Mouse (Mus musculus): ENCODE data around the gene Cldn10. TPM values are rescaled to one million over a fixed set of nuclear protein-coding genes. Genes with fewer than 3 reads are reported as not detected.

The Cldn10 gene
- polyA plus RNA-seq, 1 experiment = 0.31 TPM

DNA sequence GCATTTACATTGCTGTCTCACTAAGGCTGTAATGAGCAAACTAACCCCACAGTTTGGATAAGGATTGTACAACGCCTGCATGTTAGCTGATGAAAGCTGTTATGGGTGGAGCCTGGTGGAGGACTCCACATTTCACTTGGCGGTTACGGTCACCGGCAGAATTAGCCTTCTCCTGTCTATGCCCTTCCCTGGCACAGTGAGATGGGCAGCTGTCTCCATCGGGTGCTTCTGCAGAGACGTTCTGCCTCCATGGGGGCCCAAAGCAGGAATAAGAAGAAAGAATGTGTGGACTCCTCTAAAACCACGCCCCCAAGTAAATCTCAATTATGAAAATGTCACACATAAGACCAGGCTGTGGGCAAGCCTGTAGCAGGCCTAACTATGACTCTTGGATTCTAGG, 21.8 kb upstream of the Cldn10 start:
- DNase-seq (ENCODE audit: low read depth) = no peak

DNA sequence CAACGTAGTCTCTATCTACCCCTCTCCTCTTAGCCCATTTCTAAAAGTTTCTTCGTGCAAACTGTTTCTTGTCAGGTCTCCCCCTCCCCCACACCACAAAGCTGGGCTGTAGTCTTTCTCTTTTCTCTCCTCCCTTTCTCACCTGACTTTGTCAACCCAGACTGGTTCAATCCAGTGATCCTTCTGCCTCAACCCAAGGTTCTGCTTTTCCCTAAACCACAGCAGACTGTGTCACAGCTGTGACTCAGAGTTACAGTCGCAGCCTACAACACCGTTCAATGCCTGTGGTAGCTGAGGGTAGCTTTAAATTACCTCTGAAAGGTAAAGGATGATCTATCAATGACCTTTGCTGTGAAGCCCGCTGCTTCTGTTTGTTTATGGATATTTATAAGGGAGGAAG, 21.3 kb upstream of the Cldn10 start:
- DNase-seq (ENCODE audit: low read depth) = no peak
- TF ChIP-seq POLR2A (IDR thresholded peaks at IDR 0.05; ENCODE audit: borderline replicate concordance, extremely low read depth, insufficient read depth, insufficient read length, poor library complexity, severe bottlenecking) (no peak), CTCF (IDR thresholded peaks at IDR 0.05; ENCODE audit: borderline replicate concordance, extremely low read depth, insufficient read depth, insufficient read length) (no peak)

More for the DNA sequence above, 21.8 kb upstream of the Cldn10 start:
- no peak for TF ChIP-seq CTCF (IDR thresholded peaks at IDR 0.05; ENCODE audit: borderline replicate concordance, extremely low read depth, insufficient read depth, insufficient read length)
- no peak for TF ChIP-seq POLR2A (IDR thresholded peaks at IDR 0.05; ENCODE audit: borderline replicate concordance, extremely low read depth, insufficient read depth, insufficient read length, poor library complexity, severe bottlenecking)

- peak; percentile 90 for DNase-seq (ENCODE audit: low read depth)
- TF ChIP-seq CTCF (IDR thresholded peaks at IDR 0.05; ENCODE audit: borderline replicate concordance, extremely low read depth, insufficient read depth, insufficient read length) = peak; percentile 99
- TF ChIP-seq POLR2A (IDR thresholded peaks at IDR 0.05; ENCODE audit: borderline replicate concordance, extremely low read depth, insufficient read depth, insufficient read length, poor library complexity, severe bottlenecking) = no peak
Measured at GRCm38 (mm10) chr14:118767673-118768353, 19.9 kb upstream of the Cldn10 start.

DNA sequence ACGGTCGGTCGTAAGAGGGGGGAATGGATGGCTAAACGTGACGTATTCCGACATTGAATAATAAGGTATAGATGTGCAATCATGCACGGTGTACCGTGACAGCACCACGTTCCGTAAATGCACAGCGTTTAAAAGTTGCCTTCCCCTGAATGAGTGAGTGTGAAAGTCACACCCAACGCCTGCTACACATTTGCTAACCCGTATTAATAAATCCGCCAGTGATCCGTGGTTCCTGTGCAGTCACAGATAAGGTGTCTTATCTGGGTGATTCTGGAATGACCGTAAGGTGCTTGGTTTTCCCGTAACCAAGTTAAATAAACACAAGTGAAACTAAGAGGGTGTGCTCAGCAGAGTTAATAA, 19.4 kb upstream of the Cldn10 start:
- no peak for DNase-seq (ENCODE audit: low read depth)
- TF ChIP-seq POLR2A (IDR thresholded peaks at IDR 0.05; ENCODE audit: borderline replicate concordance, extremely low read depth, insufficient read depth, insufficient read length, poor library complexity, severe bottlenecking) (no peak), CTCF (IDR thresholded peaks at IDR 0.05; ENCODE audit: borderline replicate concordance, extremely low read depth, insufficient read depth, insufficient read length) (no peak)

GRCm38 (mm10) chr14:118773668-118774067, 14.0 kb upstream of the Cldn10 start:
- TF ChIP-seq CTCF (IDR thresholded peaks at IDR 0.05; ENCODE audit: borderline replicate concordance, extremely low read depth, insufficient read depth, insufficient read length) (no peak), POLR2A (IDR thresholded peaks at IDR 0.05; ENCODE audit: borderline replicate concordance, extremely low read depth, insufficient read depth, insufficient read length, poor library complexity, severe bottlenecking) (no peak)
- DNase-seq (ENCODE audit: low read depth) = no peak

DNA sequence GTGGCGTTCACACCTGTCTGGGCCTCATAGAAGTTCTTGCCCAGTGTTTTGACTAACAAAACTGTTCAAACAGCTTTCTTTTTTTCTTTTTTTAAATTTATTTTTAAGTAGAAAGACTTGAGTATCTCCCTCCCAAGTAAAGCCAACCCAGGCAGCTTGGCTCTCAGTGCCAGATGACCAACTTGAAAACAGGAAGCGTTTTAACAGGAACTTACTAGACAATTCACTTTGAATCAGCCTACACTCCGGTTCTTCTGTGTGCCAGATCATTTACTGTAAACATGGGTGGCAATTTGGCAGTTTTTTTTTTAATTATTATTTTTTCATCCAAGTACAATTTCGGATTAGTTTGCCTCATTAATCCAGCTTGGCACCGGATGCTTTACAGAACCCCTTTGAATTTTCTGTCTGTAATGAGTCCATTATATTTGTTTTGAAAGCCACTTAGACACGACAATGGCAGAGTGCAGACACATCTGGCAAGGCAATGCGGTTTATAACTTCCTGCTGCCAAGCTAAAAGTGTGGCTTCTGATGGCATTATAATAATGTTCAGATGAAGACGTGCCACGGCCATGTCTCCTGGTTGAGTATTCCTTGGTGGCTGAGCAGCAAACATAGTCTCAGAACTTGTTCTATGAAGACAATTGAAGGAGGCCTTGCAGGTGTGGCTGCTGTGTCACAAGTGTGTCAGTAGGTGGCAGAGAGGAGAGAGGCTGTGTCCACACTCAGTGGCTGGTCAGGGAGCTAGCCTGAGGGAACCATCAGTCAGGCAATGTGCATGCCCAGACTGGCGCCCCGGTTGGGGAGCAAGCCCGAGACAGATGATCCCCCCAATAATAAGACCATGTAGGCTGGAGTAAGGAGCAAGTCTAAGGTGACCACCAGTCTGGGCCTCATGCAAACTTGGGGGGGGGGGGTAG, 12.9 kb upstream of the Cldn10 start:
- DNase-seq (ENCODE audit: low read depth) = peak; percentile 44
- TF ChIP-seq CTCF (IDR thresholded peaks at IDR 0.05; ENCODE audit: borderline replicate concordance, extremely low read depth, insufficient read depth, insufficient read length) = peak; percentile 27; the same call in 1 of the 2 replicates
- no peak for TF ChIP-seq POLR2A (IDR thresholded peaks at IDR 0.05; ENCODE audit: borderline replicate concordance, extremely low read depth, insufficient read depth, insufficient read length, poor library complexity, severe bottlenecking)

DNA sequence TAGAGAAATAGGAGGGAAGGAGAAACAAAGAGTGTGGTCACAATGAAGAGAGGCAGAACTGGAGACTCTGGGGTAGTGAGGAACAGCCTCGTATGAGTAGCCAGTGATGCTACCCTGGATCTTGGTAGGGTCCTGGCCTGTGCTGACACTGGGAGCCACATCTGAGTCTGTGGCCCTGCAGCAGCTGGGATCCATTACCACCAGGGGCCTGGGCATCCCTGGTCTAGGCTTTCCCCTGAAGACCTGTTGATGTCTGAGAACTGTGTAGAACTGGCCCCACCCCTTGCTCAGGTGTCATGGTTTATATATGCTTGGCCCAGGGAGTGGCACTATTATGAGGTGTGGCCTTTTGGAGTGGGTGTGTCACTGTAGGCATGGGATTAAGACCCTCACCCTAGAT, 12.2 kb upstream of the Cldn10 start:
- DNase-seq (ENCODE audit: low read depth) = no peak
- TF ChIP-seq POLR2A (IDR thresholded peaks at IDR 0.05; ENCODE audit: borderline replicate concordance, extremely low read depth, insufficient read depth, insufficient read length, poor library complexity, severe bottlenecking) (no peak), CTCF (IDR thresholded peaks at IDR 0.05; ENCODE audit: borderline replicate concordance, extremely low read depth, insufficient read depth, insufficient read length) (no peak)

DNA sequence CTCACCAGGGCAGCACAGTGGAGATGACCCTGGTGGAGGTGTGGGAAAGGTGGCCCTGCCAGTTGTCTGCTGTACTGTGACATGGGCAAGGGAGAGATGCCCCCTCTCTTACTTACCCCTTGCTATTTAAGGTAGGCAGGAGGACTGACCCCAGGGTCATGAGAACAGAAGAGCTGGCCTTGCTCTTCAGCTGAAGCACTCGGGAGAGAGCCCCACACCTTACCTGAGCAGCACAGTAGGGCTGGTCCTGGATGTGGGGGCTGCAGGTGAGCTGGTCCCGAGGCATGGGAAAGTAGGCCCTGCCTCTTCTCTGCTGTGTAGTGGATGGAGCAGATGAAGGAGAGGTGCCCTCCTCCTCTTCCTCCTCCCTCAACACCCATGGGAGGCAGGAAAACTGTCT, 11.3 kb upstream of the Cldn10 start:
- no peak for DNase-seq (ENCODE audit: low read depth)

GRCm38 (mm10) chr14:118777478-118777877, 10.2 kb upstream of the Cldn10 start:
- TF ChIP-seq CTCF (IDR thresholded peaks at IDR 0.05; ENCODE audit: borderline replicate concordance, extremely low read depth, insufficient read depth, insufficient read length) (no peak), POLR2A (IDR thresholded peaks at IDR 0.05; ENCODE audit: borderline replicate concordance, extremely low read depth, insufficient read depth, insufficient read length, poor library complexity, severe bottlenecking) (no peak)
- DNase-seq (ENCODE audit: low read depth) = no peak

More for the DNA sequence above, 11.3 kb upstream of the Cldn10 start:
- no peak for TF ChIP-seq POLR2A (IDR thresholded peaks at IDR 0.05; ENCODE audit: borderline replicate concordance, extremely low read depth, insufficient read depth, insufficient read length, poor library complexity, severe bottlenecking)

DNA sequence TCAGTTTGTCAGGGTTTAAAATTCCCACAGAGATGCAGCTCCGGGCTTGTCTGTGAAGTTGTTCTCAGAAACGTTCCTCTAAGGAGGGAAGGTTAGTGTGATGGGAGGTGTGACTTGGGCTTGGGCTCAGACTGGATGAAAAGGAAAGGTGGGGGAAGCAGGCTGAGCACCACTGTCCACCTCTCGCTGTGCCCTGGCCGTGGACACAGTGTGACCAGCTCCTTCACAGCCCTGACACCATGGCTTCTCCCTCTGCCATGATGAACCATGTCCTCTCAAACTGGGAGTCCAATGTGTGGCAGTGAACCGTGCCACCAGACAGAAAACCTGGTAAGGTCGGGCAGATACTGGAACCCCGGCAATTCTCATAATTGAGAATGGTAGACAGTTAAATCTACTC, 6.1 kb upstream of the Cldn10 start:
- DNase-seq (ENCODE audit: low read depth) = no peak
- TF ChIP-seq POLR2A (IDR thresholded peaks at IDR 0.05; ENCODE audit: borderline replicate concordance, extremely low read depth, insufficient read depth, insufficient read length, poor library complexity, severe bottlenecking) (no peak), CTCF (IDR thresholded peaks at IDR 0.05; ENCODE audit: borderline replicate concordance, extremely low read depth, insufficient read depth, insufficient read length) (no peak)

- TF ChIP-seq CTCF (IDR thresholded peaks at IDR 0.05; ENCODE audit: borderline replicate concordance, extremely low read depth, insufficient read depth, insufficient read length) (no peak), POLR2A (IDR thresholded peaks at IDR 0.05; ENCODE audit: borderline replicate concordance, extremely low read depth, insufficient read depth, insufficient read length, poor library complexity, severe bottlenecking) (no peak)
- no peak for DNase-seq (ENCODE audit: low read depth)
Measured at GRCm38 (mm10) chr14:118782241-118782640, 5.5 kb upstream of the Cldn10 start.

All from brain, embryonic 14.5 days (tissue).